Mouse (Mus musculus): ENCODE data around the gene Ninj2.

GRCm38 (mm10) chr6:120146676-120147075 is 53.5 kb downstream of the Ninj2 start:
- TF ChIP-seq POLR2A (IDR thresholded peaks at IDR 0.05; ENCODE audit: borderline replicate concordance, extremely low read depth, low read depth, low read length), result no peak
- TF ChIP-seq CTCF (IDR thresholded peaks at IDR 0.05; ENCODE audit: insufficient read depth, low read length), result no peak

Measured in lung, adult 2 months (tissue).